Mouse (Mus musculus) ovary, postnatal 14 days (tissue): Measurements from ENCODE around the gene Slc38a1.
A peak's percentile ranks its signal among the peaks of the same experiment; 100 is the strongest.

Experiments
- DNase-seq: peaks from one replicate; pipeline ENCODE4 v3.0.0; 2022; ENCODE audit warnings: low spot score

Slc38a1 gene

GRCm38 (mm10) chr15:96560576-96561298 lies 82.0 kb downstream of the Slc38a1 start:
- DNase-seq: no peak

GRCm38 (mm10) chr15:96551569-96552380 lies 90.9 kb downstream of the Slc38a1 start:
- DNase-seq: peak; percentile 77

- no peak for DNase-seq
These were observed 91.6 kb downstream of the Slc38a1 start for GRCm38 (mm10) chr15:96551107-96551506.

- no peak for DNase-seq
These were observed 94.3 kb downstream of the Slc38a1 start for GRCm38 (mm10) chr15:96548363-96548762.

- DNase-seq: no peak
These were observed 95.2 kb downstream of the Slc38a1 start for GRCm38 (mm10) chr15:96547256-96548195.

GRCm38 (mm10) chr15:96543181-96543828 lies 99.4 kb downstream of the Slc38a1 start:
- no peak for DNase-seq

GRCm38 (mm10) chr15:96542135-96542534 lies 100.6 kb downstream of the Slc38a1 start:
- DNase-seq: no peak

- no peak for DNase-seq
These were observed 105.4 kb downstream of the Slc38a1 start for GRCm38 (mm10) chr15:96537272-96537671.

- DNase-seq: no peak
These were observed 106.3 kb downstream of the Slc38a1 start for GRCm38 (mm10) chr15:96536412-96536811.

- no peak for DNase-seq
These were observed 115.0 kb downstream of the Slc38a1 start for GRCm38 (mm10) chr15:96527686-96528085.

GRCm38 (mm10) chr15:96524239-96524738 lies 118.4 kb downstream of the Slc38a1 start:
- no peak for DNase-seq
